Mouse (Mus musculus) CH12.LX (cell line): ENCODE measurements around the gene Pdzd3. TPM values are rescaled to one million over a fixed set of nuclear protein-coding genes. Genes with fewer than 3 reads are reported as not detected.

Experiments used
- DNase-seq: peaks from one replicate; pipeline ENCODE4 v3.0.0-alpha.2; 2013; ENCODE audit errors: extremely low read depth
- H3K27ac ChIP-seq: 2 replicates; pipeline ENCODE4 v1.5.1; 2012; ENCODE audit warnings: low read depth, mild to moderate bottlenecking, control low read depth, moderate library complexity; ENCODE audit not compliant: insufficient read depth
- H3K27me3 ChIP-seq: replicated peaks from 2 replicates; pipeline ENCODE3; 2012; ENCODE audit warnings: inconsistent platforms
- H3K36me3 ChIP-seq, 2 experiments: replicated peaks in 1 of 2; 2 replicates each; pipeline versions ENCODE3 to v1.6.1; 2012; ENCODE audit warnings: inconsistent platforms in 1 of 2, low read length in 1 of 2, mild to moderate bottlenecking in 1 of 2, mixed read lengths in 1 of 2, moderate library complexity in 1 of 2; ENCODE audit not compliant: control insufficient read depth in 1 of 2, insufficient read depth in 1 of 2
- H3K4me1 ChIP-seq, 2 experiments: 2 replicates each; pipeline ENCODE4 v1.6.1; 2012; ENCODE audit warnings: inconsistent platforms in 1 of 2, moderate library complexity in 1 of 2; ENCODE audit not compliant: insufficient read depth in 2 of 2, control insufficient read depth in 1 of 2
- H3K4me2 ChIP-seq: 2 replicates; pipeline ENCODE4 v1.6.1; 2012; ENCODE audit warnings: low read depth, mild to moderate bottlenecking, control low read depth; ENCODE audit not compliant: poor library complexity, insufficient read depth, severe bottlenecking
- H3K4me3 ChIP-seq, 3 experiments: fragments of 150-350 bp in 1 of 3; sonication (generic) in 1 of 3; replicated peaks in 1 of 3; 2 replicates each; pipeline versions ENCODE3 to v1.5.1; 2011 to 2012; ENCODE audit warnings: low read depth in 2 of 3, low read length in 2 of 3, mild to moderate bottlenecking in 2 of 3, moderate library complexity in 2 of 3, control low read depth in 1 of 3, improper control_type of control experiment in 1 of 3, inconsistent platforms in 1 of 3, mixed read lengths in 1 of 3; ENCODE audit not compliant: poor library complexity in 1 of 3
- H3K79me2 ChIP-seq: replicated peaks from 2 replicates; pipeline ENCODE4 v1.6.1; 2012; ENCODE audit warnings: mild to moderate bottlenecking, moderate library complexity; ENCODE audit not compliant: control insufficient read depth, poor library complexity, insufficient read depth, severe bottlenecking; ENCODE audit errors: extremely low read depth
- H3K9ac ChIP-seq: 2 replicates; pipeline ENCODE4 v1.6.1; 2012; ENCODE audit warnings: low read depth, mild to moderate bottlenecking, control low read depth, moderate library complexity; ENCODE audit not compliant: insufficient read depth
- H3K9me3 ChIP-seq: replicated peaks from 2 replicates; pipeline ENCODE3; 2012; ENCODE audit warnings: low read length, inconsistent platforms, mixed read lengths
- BHLHE40 ChIP-seq: IDR thresholded peaks from 2 replicates; pipeline ENCODE4 v1.6.1; 2011; ENCODE audit warnings: mild to moderate bottlenecking, low read depth, low read length, improper control_type of control experiment
- CTCF ChIP-seq, 2 experiments: IDR thresholded peaks in 1 of 2; conservative IDR thresholded peaks in 1 of 2; 2 replicates each; pipeline ENCODE4 v1.5.1; 2011 to 2012; ENCODE audit warnings: low read depth in 2 of 2, low read length in 2 of 2, improper control_type of control experiment in 1 of 2, inconsistent platforms in 1 of 2, mild to moderate bottlenecking in 1 of 2, moderate library complexity in 1 of 2
- E2F4 ChIP-seq: IDR thresholded peaks from 2 replicates; pipeline ENCODE4 v1.6.1; 2011; ENCODE audit warnings: low read depth, low read length, improper control_type of control experiment; ENCODE audit not compliant: insufficient replicate concordance
- ELF1 ChIP-seq: IDR thresholded peaks from 2 replicates; pipeline ENCODE4 v1.6.1; 2014; ENCODE audit warnings: low read depth, mild to moderate bottlenecking, inconsistent platforms, low read length, improper control_type of control experiment
- EP300 ChIP-seq: IDR thresholded peaks from 2 replicates; pipeline ENCODE4 v1.6.1; 2011; ENCODE audit warnings: low read length, improper control_type of control experiment
- GABPA ChIP-seq: IDR thresholded peaks from 2 replicates; pipeline ENCODE4 v1.6.1; 2012; ENCODE audit warnings: low read depth, low read length, improper control_type of control experiment, inconsistent platforms; ENCODE audit not compliant: insufficient replicate concordance
- HCFC1 ChIP-seq: IDR thresholded peaks from 2 replicates; pipeline ENCODE4 v1.6.1; 2012; ENCODE audit warnings: low read depth, mild to moderate bottlenecking, inconsistent platforms, low read length, improper control_type of control experiment
- IRF4 ChIP-seq: IDR thresholded peaks from 2 replicates; pipeline ENCODE4 v1.6.1; 2014; ENCODE audit warnings: low read depth, mild to moderate bottlenecking, inconsistent platforms, low read length, improper control_type of control experiment
- JUN ChIP-seq: IDR thresholded peaks from 2 replicates; pipeline ENCODE4 v1.6.1; 2011; ENCODE audit warnings: low read depth, mild to moderate bottlenecking, low read length, improper control_type of control experiment, moderate library complexity; ENCODE audit not compliant: insufficient read depth
- JUND ChIP-seq: conservative IDR thresholded peaks from 2 replicates; pipeline ENCODE4 v1.6.1; 2011; ENCODE audit warnings: low read depth, low read length, improper control_type of control experiment
- MEF2A ChIP-seq: IDR thresholded peaks from 2 replicates; pipeline ENCODE4 v1.6.1; 2014; ENCODE audit warnings: low read depth, mild to moderate bottlenecking, inconsistent platforms, low read length, improper control_type of control experiment, borderline replicate concordance
- MXI1 ChIP-seq: IDR thresholded peaks from 2 replicates; pipeline ENCODE4 v1.6.1; 2011; ENCODE audit warnings: mild to moderate bottlenecking, low read depth, low read length, improper control_type of control experiment
- NELFE ChIP-seq: IDR thresholded peaks from 2 replicates; pipeline ENCODE4 v1.6.1; 2011; ENCODE audit warnings: low read depth, low read length, improper control_type of control experiment
- PAX5 ChIP-seq: IDR thresholded peaks from 2 replicates; pipeline ENCODE4 v1.6.1; 2012; ENCODE audit warnings: low read length, inconsistent platforms, mixed read lengths
- POLR2AphosphoS2 ChIP-seq: IDR thresholded peaks from 2 replicates; pipeline ENCODE4 v1.6.1; 2011; ENCODE audit warnings: low read depth, low read length, improper control_type of control experiment
- RAD21 ChIP-seq: IDR thresholded peaks from 2 replicates; pipeline ENCODE4 v1.6.1; 2011; ENCODE audit warnings: low read depth, mild to moderate bottlenecking, low read length, improper control_type of control experiment, moderate library complexity
- SMC3 ChIP-seq: IDR thresholded peaks from 2 replicates; pipeline ENCODE4 v1.6.1; 2011; ENCODE audit warnings: low read depth, low read length, improper control_type of control experiment
- TBP ChIP-seq: conservative IDR thresholded peaks from 2 replicates; pipeline ENCODE4 v1.6.1; 2011; ENCODE audit warnings: low read depth, low read length, improper control_type of control experiment
- UBTF ChIP-seq: IDR thresholded peaks from 2 replicates; pipeline ENCODE4 v1.6.1; 2012; ENCODE audit warnings: low read depth, mild to moderate bottlenecking, inconsistent platforms, low read length, improper control_type of control experiment, moderate library complexity
- USF2 ChIP-seq: conservative IDR thresholded peaks from 2 replicates; pipeline ENCODE4 v1.6.1; 2011; ENCODE audit warnings: low read depth, low read length, improper control_type of control experiment
- ZKSCAN1 ChIP-seq: IDR thresholded peaks from 2 replicates; pipeline ENCODE4 v1.6.1; 2012; ENCODE audit warnings: low read depth, inconsistent platforms, low read length, improper control_type of control experiment, borderline replicate concordance
- dilution Hi-C: fragments of 300-500 bp; cut with MboI; formaldehyde crosslinking; loops from 2 replicates; pipeline ENCODE4 v1.14.3; 2020; ENCODE audit warnings: low sequenced_read_pairs; ENCODE audit not compliant: extremely low pct_unique_long_range_greater_than_20kb, extremely low pct_ligation_motif_present
- in situ Hi-C: fragments of 300-500 bp; cut with MboI; formaldehyde crosslinking; loops from 3 replicates; pipeline ENCODE4 v1.14.3; 2019; ENCODE audit warnings: low sequenced_read_pairs, low pct_ligation_motif_present, low pct_unique_long_range_greater_than_20kb, mixed read lengths
- polyA plus RNA-seq: library from polyadenylated mRNA; unstranded; fragments of >175 nt; gene quantifications from 2 replicates; pipeline ENCODE4 v1.2.1, GENCODE M21; 2012; ENCODE audit warnings: low read depth; ENCODE audit not compliant: insufficient read length
- total RNA-seq, 2 experiments: library from RNA; depleted of rRNA; stranded (reverse); fragments of 300-350 nt in 1 of 2; fragments of >200 nt in 1 of 2; gene quantifications; 2 replicates each; pipeline ENCODE4 v1.2.3; 2012 to 2014

The Pdzd3 gene
- total and polyA plus RNA-seq, 3 experiments, result 0.09 to 0.21 (median 0.13) TPM

- Histone ChIP-seq H3K27ac (no peak overlapping the region), H3K27me3 (no peaks in the 10 kb centered on the region), H3K36me3 (peaks cover 3 to 28% of the 10 kb centered on the region in 2 experiments), H3K79me2 (no peaks in the 10 kb centered on the region), H3K9me3 (no peaks in the 10 kb centered on the region), H3K4me1 (peaks cover 0 to 16% of the 10 kb centered on the region in 2 experiments; a peak in 3 of 4 replicates), H3K4me3 (no peak overlapping the region), H3K9ac (no peak overlapping the region), H3K4me2 (no peak overlapping the region)
- in situ Hi-C loops (loop anchor here (10.0 kb wide), 1 partner anchor 144 kb away; no protein-coding TSS in a partner anchor), dilution Hi-C loops (no loop called here)
- no peak for TF ChIP-seq NELFE
- TF ChIP-seq E2F4, result no peak
- TF ChIP-seq TBP, result no peak
- no peak for TF ChIP-seq ELF1
- no peak for TF ChIP-seq JUND
- no peak for TF ChIP-seq USF2
- peak; percentile 34 to 55; a peak in 3 of 4 replicates for TF ChIP-seq CTCF (conservative IDR thresholded peaks at IDR 0.05 in 1 of 2, IDR thresholded peaks at IDR 0.05 in 1 of 2; ENCODE audit: low read depth in 2 of 2, low read length in 2 of 2)
- TF ChIP-seq RAD21, result peak; percentile 34
- peak; percentile 24; the same call in 1 of the 2 replicates for TF ChIP-seq SMC3
- peak; percentile 45 for DNase-seq
Observed at GRCm38 (mm10) chr9:44269077-44269476, 17.8 kb upstream of the Pdzd3 start.

GRCm38 (mm10) chr9:44268432-44268831 is 17.2 kb upstream of the Pdzd3 start, which contains the start of gene Nlrx1:
Gene Nlrx1 (minus strand): TSS chr9:44268599.
- Histone ChIP-seq H3K4me2 (peak within 1 kb of the TSS; percentile 42), H3K79me2 (no peaks in the 10 kb centered on the region), H3K36me3 (peaks cover 8 to 28% of the 10 kb centered on the region in 2 experiments), H3K4me3 (peak within 1 kb of the TSS; percentile 76 to 81 (median 79)), H3K27me3 (no peaks in the 10 kb centered on the region), H3K4me1 (peaks cover 0 to 16% of the 10 kb centered on the region in 2 experiments; a peak in 3 of 4 replicates), H3K9ac (peak within 1 kb of the TSS; percentile 96), H3K27ac (peak within 1 kb of the TSS; percentile 44; the same call in 1 of the 2 replicates), H3K9me3 (no peaks in the 10 kb centered on the region)
- dilution Hi-C loops (no loop called here), in situ Hi-C loops (loop anchor here (10.0 kb wide), 1 partner anchor 144 kb away; no protein-coding TSS in a partner anchor)
- peak; percentile 74 for DNase-seq
- TF ChIP-seq PAX5, result no peak
- peak; percentile 73 for TF ChIP-seq RAD21
- no peak for TF ChIP-seq MEF2A
- TF ChIP-seq MXI1, result no peak; the same call in 1 of the 2 replicates
- no peak for TF ChIP-seq UBTF
- no peak for TF ChIP-seq GABPA
- TF ChIP-seq HCFC1, result no peak; the same call in 1 of the 2 replicates
- TF ChIP-seq CTCF (conservative IDR thresholded peaks at IDR 0.05 in 1 of 2, IDR thresholded peaks at IDR 0.05 in 1 of 2; ENCODE audit: low read depth in 2 of 2, low read length in 2 of 2), result peak; percentile 7 to 59; a peak in 3 of 4 replicates
- TF ChIP-seq EP300, result no peak
- no peak for TF ChIP-seq ZKSCAN1
- no peak for TF ChIP-seq BHLHE40
- no peak for TF ChIP-seq JUN
- TF ChIP-seq ELF1, result peak; percentile 80
- TF ChIP-seq USF2, result no peak
- 0 out of 2 replicates have a peak, but pooled peaks have one; percentile 2 for TF ChIP-seq IRF4
- TF ChIP-seq POLR2AphosphoS2, result no peak
